Mouse (Mus musculus): ENCODE measurements around the gene Kcnk7. TPM values are rescaled to one million over a fixed set of nuclear protein-coding genes. Genes with fewer than 3 reads are reported as not detected.
A peak's percentile ranks its signal among the peaks of the same experiment; 100 is the strongest.
"Not testable (repeated sequence)": the region's sequence is repeated elsewhere in the genome, so short reads cannot be mapped to it uniquely, and the experiment has no call there.

Kcnk7 gene
- polyA plus RNA-seq, 1 experiment from 2014 or later = 0.40 TPM

GRCm38 (mm10) chr19:5684236-5684635 lies 19.9 kb upstream of the Kcnk7 start:
- Histone ChIP-seq H3K4me1 (replicated peaks) (peaks cover 10% of the 10 kb centered on the region), H3K4me3 (replicated peaks) (no peak overlapping the region), H3K27me3 (no peaks in the 10 kb centered on the region), H3K27ac (no peak overlapping the region), H3K36me3 (peaks cover 78% of the 10 kb centered on the region), H3K4me2 (no peak overlapping the region), H3K9me3 (no peaks in the 10 kb centered on the region), H3K9ac (replicated peaks) (no peak overlapping the region)
- ATAC-seq (ENCODE audit: insufficient number of reproducible peaks, insufficient read depth, low FRiP score, low TSS enrichment, low read depth) = no peak
- WGBS = 89% methylated on average over 12 of the region's 12 CpGs

GRCm38 (mm10) chr19:5684985-5685384 lies 19.2 kb upstream of the Kcnk7 start:
- H3K9ac ChIP-seq (replicated peaks) = no peak overlapping the region
- H3K4me1 ChIP-seq (replicated peaks) = peaks cover 11% of the 10 kb centered on the region
- H3K4me3 ChIP-seq (replicated peaks) = no peak overlapping the region
- H3K27ac ChIP-seq = no peak overlapping the region
- H3K4me2 ChIP-seq = no peak overlapping the region
- no peaks in the 10 kb centered on the region for H3K9me3 ChIP-seq
- no peak for ATAC-seq (ENCODE audit: insufficient number of reproducible peaks, insufficient read depth, low FRiP score, low TSS enrichment, low read depth)
- WGBS = 92% methylated on average over 13 of the region's 13 CpGs
- H3K36me3 ChIP-seq = peaks cover 70% of the 10 kb centered on the region
- H3K27me3 ChIP-seq = no peaks in the 10 kb centered on the region

GRCm38 (mm10) chr19:5685431-5685830 lies 18.7 kb upstream of the Kcnk7 start:
- no peaks in the 10 kb centered on the region for H3K9me3 ChIP-seq
- no peak overlapping the region for H3K4me2 ChIP-seq
- 92% methylated on average over 19 of the region's 19 CpGs for WGBS
- no peak overlapping the region for H3K27ac ChIP-seq
- no peak overlapping the region for H3K4me3 ChIP-seq (replicated peaks)
- H3K9ac ChIP-seq (replicated peaks) = no peak overlapping the region
- H3K4me1 ChIP-seq (replicated peaks) = peaks cover 16% of the 10 kb centered on the region
- H3K36me3 ChIP-seq = peaks cover 66% of the 10 kb centered on the region
- no peaks in the 10 kb centered on the region for H3K27me3 ChIP-seq
- no peak for ATAC-seq (ENCODE audit: insufficient number of reproducible peaks, insufficient read depth, low FRiP score, low TSS enrichment, low read depth)

- Histone ChIP-seq H3K36me3 (peaks cover 66% of the 10 kb centered on the region), H3K9me3 (no peaks in the 10 kb centered on the region), H3K9ac (replicated peaks) (no peak overlapping the region), H3K27ac (no peak overlapping the region), H3K4me3 (replicated peaks) (no peak overlapping the region), H3K4me1 (replicated peaks) (peaks cover 20% of the 10 kb centered on the region), H3K27me3 (no peaks in the 10 kb centered on the region), H3K4me2 (no peak overlapping the region)
- ATAC-seq (ENCODE audit: insufficient number of reproducible peaks, insufficient read depth, low FRiP score, low TSS enrichment, low read depth) = no peak
- WGBS = 91% methylated on average over 11 of the region's 11 CpGs
Observed at GRCm38 (mm10) chr19:5685861-5686260, 18.3 kb upstream of the Kcnk7 start.

- WGBS = 89% methylated on average over 13 of the region's 13 CpGs
- no peak overlapping the region for H3K27ac ChIP-seq
- H3K27me3 ChIP-seq = no peaks in the 10 kb centered on the region
- H3K4me2 ChIP-seq = no peak overlapping the region
- peaks cover 26% of the 10 kb centered on the region for H3K4me1 ChIP-seq (replicated peaks)
- no peaks in the 10 kb centered on the region for H3K9me3 ChIP-seq
- ATAC-seq (ENCODE audit: insufficient number of reproducible peaks, insufficient read depth, low FRiP score, low TSS enrichment, low read depth) = no peak
- H3K4me3 ChIP-seq (replicated peaks) = no peak overlapping the region
- H3K36me3 ChIP-seq = peaks cover 66% of the 10 kb centered on the region
- H3K9ac ChIP-seq (replicated peaks) = no peak overlapping the region
Observed at GRCm38 (mm10) chr19:5686437-5686836, 17.7 kb upstream of the Kcnk7 start.

- Histone ChIP-seq H3K36me3 (peaks cover 66% of the 10 kb centered on the region), H3K4me1 (replicated peaks) (peaks cover 31% of the 10 kb centered on the region), H3K4me3 (replicated peaks) (peak overlapping the region; percentile 93), H3K4me2 (peak overlapping the region; percentile 95)
- not testable (repeated sequence) for H3K9ac ChIP-seq (replicated peaks); H3K27me3 ChIP-seq; ATAC-seq (ENCODE audit: insufficient number of reproducible peaks, insufficient read depth, low FRiP score, low TSS enrichment, low read depth); H3K27ac ChIP-seq; H3K9me3 ChIP-seq
- 91% methylated on average over 12 of the region's 12 CpGs for WGBS
Observed at GRCm38 (mm10) chr19:5686954-5687353, 17.2 kb upstream of the Kcnk7 start.

- Histone ChIP-seq H3K4me1 (replicated peaks) (peaks cover 39% of the 10 kb centered on the region), H3K9ac (replicated peaks) (peak overlapping the region; percentile 86), H3K9me3 (no peaks in the 10 kb centered on the region), H3K4me3 (replicated peaks) (peak overlapping the region; percentile 93), H3K27ac (peak overlapping the region; percentile 90), H3K4me2 (peak overlapping the region; percentile 95), H3K27me3 (no peaks in the 10 kb centered on the region), H3K36me3 (peaks cover 66% of the 10 kb centered on the region)
- 20% methylated on average over 9 of the region's 9 CpGs for WGBS
- ATAC-seq (ENCODE audit: insufficient number of reproducible peaks, insufficient read depth, low FRiP score, low TSS enrichment, low read depth) = no peak
Observed at GRCm38 (mm10) chr19:5687738-5688137, 16.4 kb upstream of the Kcnk7 start.

- Histone ChIP-seq H3K9ac (replicated peaks) (peak within 1 kb of the TSS; percentile 94), H3K4me3 (replicated peaks) (peak within 1 kb of the TSS; percentile 93), H3K9me3 (no peaks in the 10 kb centered on the region), H3K27ac (peak within 1 kb of the TSS; percentile 90), H3K36me3 (peaks cover 66% of the 10 kb centered on the region), H3K27me3 (no peaks in the 10 kb centered on the region), H3K4me1 (replicated peaks) (peaks cover 43% of the 10 kb centered on the region), H3K4me2 (peak within 1 kb of the TSS; percentile 95)
- under 1% methylated on average over 69 of the region's 69 CpGs for WGBS
- ATAC-seq (ENCODE audit: insufficient number of reproducible peaks, insufficient read depth, low FRiP score, low TSS enrichment, low read depth) = peak; percentile 90
Observed at GRCm38 (mm10) chr19:5688200-5689087, 15.7 kb upstream of the Kcnk7 start, which contains the start of the genes Map3k11 and Pcnx3. Gene Map3k11 (plus strand): TSS chr19:5688742. Gene Pcnx3 (minus strand): TSS chr19:5688908.

GRCm38 (mm10) chr19:5689088-5689428 lies 15.1 kb upstream of the Kcnk7 start:
- H3K36me3 ChIP-seq = peaks cover 66% of the 10 kb centered on the region
- no peak for ATAC-seq (ENCODE audit: insufficient number of reproducible peaks, insufficient read depth, low FRiP score, low TSS enrichment, low read depth)

GRCm38 (mm10) chr19:5689565-5690342 lies 14.4 kb upstream of the Kcnk7 start:
- ATAC-seq (ENCODE audit: insufficient number of reproducible peaks, insufficient read depth, low FRiP score, low TSS enrichment, low read depth) = peak; percentile 11; the same call in 1 of the 2 replicates
- no peaks in the 10 kb centered on the region for H3K27me3 ChIP-seq
- H3K4me2 ChIP-seq = peak overlapping the region; percentile 95
- H3K9me3 ChIP-seq = no peaks in the 10 kb centered on the region
- 12% methylated on average over 42 of the region's 42 CpGs for WGBS
- H3K36me3 ChIP-seq = peaks cover 66% of the 10 kb centered on the region
- H3K4me1 ChIP-seq (replicated peaks) = peaks cover 43% of the 10 kb centered on the region
- H3K9ac ChIP-seq (replicated peaks) = peak overlapping the region; percentile 94
- H3K4me3 ChIP-seq (replicated peaks) = peak overlapping the region; percentile 93
- peak overlapping the region; percentile 90 for H3K27ac ChIP-seq

More at GRCm38 (mm10) chr19:5689088-5689428, 15.1 kb upstream of the Kcnk7 start:
- Histone ChIP-seq H3K27ac (peak overlapping the region; percentile 90), H3K9ac (replicated peaks) (peak overlapping the region; percentile 94), H3K4me1 (replicated peaks) (peaks cover 43% of the 10 kb centered on the region), H3K4me3 (replicated peaks) (peak overlapping the region; percentile 93), H3K4me2 (peak overlapping the region; percentile 95), H3K27me3 (no peaks in the 10 kb centered on the region), H3K9me3 (no peaks in the 10 kb centered on the region)
- 1% methylated on average over 7 of the region's 7 CpGs for WGBS

- H3K4me2 ChIP-seq = peak overlapping the region; percentile 95
- 73% methylated on average over 15 of the region's 15 CpGs for WGBS
- H3K27me3 ChIP-seq = 0 out of 2 replicates have a peak, but pooled peaks cover 3% of the 10 kb centered on the region
- no peaks in the 10 kb centered on the region for H3K9me3 ChIP-seq
- H3K36me3 ChIP-seq = peaks cover 66% of the 10 kb centered on the region
- H3K4me1 ChIP-seq (replicated peaks) = peaks cover 46% of the 10 kb centered on the region
- H3K4me3 ChIP-seq (replicated peaks) = peak overlapping the region; percentile 93
- no peak for ATAC-seq (ENCODE audit: insufficient number of reproducible peaks, insufficient read depth, low FRiP score, low TSS enrichment, low read depth)
- H3K9ac ChIP-seq (replicated peaks) = peak overlapping the region; percentile 94
- H3K27ac ChIP-seq = peak overlapping the region; percentile 90
Observed at GRCm38 (mm10) chr19:5690343-5690735, 13.8 kb upstream of the Kcnk7 start.

All from limb, embryonic 12.5 days (tissue).